Mouse (Mus musculus): ENCODE results near the gene Fcgrt.

Gene Fcgrt

GRCm38 (mm10) chr7:45056329-45056971, 47.2 kb downstream of the Fcgrt start:
- DNase-seq (ENCODE audit: low spot score in 2 of 2): no peak

GRCm38 (mm10) chr7:45053931-45054510, 49.6 kb downstream of the Fcgrt start:
- DNase-seq (ENCODE audit: low spot score in 2 of 2): peak; percentile 97

- peak; percentile 83 for DNase-seq (ENCODE audit: low spot score in 2 of 2)
Observed at GRCm38 (mm10) chr7:45053117-45053930, 50.3 kb downstream of the Fcgrt start.

GRCm38 (mm10) chr7:45052862-45053116, 50.9 kb downstream of the Fcgrt start, which contains the start of gene Prr12:
TSS of gene Prr12 (minus strand) at chr7:45052881.
- no peak for DNase-seq (ENCODE audit: low spot score in 2 of 2)

- DNase-seq (ENCODE audit: low spot score in 2 of 2): peak in 1 of 2 experiments; percentile 51
Observed at GRCm38 (mm10) chr7:45052181-45052861, 51.3 kb downstream of the Fcgrt start.

GRCm38 (mm10) chr7:45051601-45051974, 52.1 kb downstream of the Fcgrt start:
- no peak for DNase-seq (ENCODE audit: low spot score in 2 of 2)

GRCm38 (mm10) chr7:45050945-45051600, 52.6 kb downstream of the Fcgrt start:
- DNase-seq (ENCODE audit: low spot score in 2 of 2): peak; percentile 73 to 86

- no peak for DNase-seq (ENCODE audit: low spot score in 2 of 2)
Observed at GRCm38 (mm10) chr7:45048923-45049657, 54.6 kb downstream of the Fcgrt start.

GRCm38 (mm10) chr7:45048001-45048890, 55.4 kb downstream of the Fcgrt start:
- no peak for DNase-seq (ENCODE audit: low spot score in 2 of 2)

- DNase-seq (ENCODE audit: low spot score in 2 of 2): no peak
Observed at GRCm38 (mm10) chr7:45047491-45047890, 56.2 kb downstream of the Fcgrt start.

- no peak for DNase-seq (ENCODE audit: low spot score in 2 of 2)
Observed at GRCm38 (mm10) chr7:45046853-45047350, 56.7 kb downstream of the Fcgrt start.

- no peak for DNase-seq (ENCODE audit: low spot score in 2 of 2)
Observed at GRCm38 (mm10) chr7:45045741-45046140, 57.9 kb downstream of the Fcgrt start.

GRCm38 (mm10) chr7:45043307-45043706, 60.3 kb downstream of the Fcgrt start:
- DNase-seq (ENCODE audit: low spot score in 2 of 2): no peak

Data from heart, adult 9 months (tissue).